19 mouse cellular contexts compared by ENCODE assay signal in the genomic region with DNA sequence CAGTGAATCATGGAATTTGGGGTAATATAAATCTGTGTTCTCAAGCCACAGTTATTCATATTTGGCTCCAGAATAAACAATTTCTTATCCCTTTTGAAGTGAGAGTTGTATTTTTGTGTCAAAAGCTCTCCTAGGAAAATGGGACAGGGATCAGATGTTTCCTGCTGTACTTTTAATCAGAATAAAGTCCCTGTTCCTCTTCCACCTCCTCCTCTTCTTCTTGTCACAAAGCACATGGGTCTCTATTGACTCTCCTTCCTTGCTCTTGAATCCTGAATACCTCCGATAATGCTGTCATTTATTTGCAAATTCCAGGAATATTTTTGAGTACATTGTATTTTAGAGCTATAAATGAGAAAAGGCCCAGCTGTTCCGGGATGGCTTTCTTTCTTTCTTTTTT.
A peak's percentile ranks its signal among the peaks of the same experiment; 100 is the strongest.
DNase-seq lines count a peak whose midpoint lies in the region; ATAC-seq lines count a peak whose summit lies in the region.
"Had no signal": no experiment of that assay in that cellular context is flagged by ENCODE, and none has a peak within 500 bp of the region (broad histone marks: within the 10 kb centered on the region; RNA-seq: fewer than 3 reads in every experiment).

No protein-coding gene starts in this region.

- no peaks in the 10 kb centered on the region for H3K4me1 ChIP-seq in kidney, embryonic 16.5 days (ENCODE audit: insufficient read depth, low read length)
- H3K4me1 ChIP-seq in lung, embryonic 15.5 days = no peaks in the 10 kb centered on the region
- H3K4me1 ChIP-seq: embryonic facial prominence, embryonic 13.5 days; forebrain, embryonic 12.5 days; heart, embryonic 10.5 days; hindbrain, embryonic 12.5 days had no signal

- no peak overlapping the region for H3K4me2 ChIP-seq in kidney, embryonic 16.5 days (replicated peaks; ENCODE audit: low read depth, low read length)
- H3K4me2 ChIP-seq in lung, embryonic 15.5 days = no peak overlapping the region
- H3K4me2 ChIP-seq: embryonic facial prominence, embryonic 13.5 days; forebrain, embryonic 12.5 days; hindbrain, embryonic 12.5 days had no signal

- peaks cover 7% of the 10 kb centered on the region for H3K9me3 ChIP-seq in kidney, embryonic 16.5 days (ENCODE audit: low read length)
- no peaks in the 10 kb centered on the region for H3K9me3 ChIP-seq in lung, embryonic 15.5 days
- H3K9me3 ChIP-seq: forebrain, embryonic 12.5 days had no signal

- WGBS in kidney, embryonic 16.5 days = 61% methylated on average over 2 of the region's 2 CpGs
- 27% methylated on average over 2 of the region's 2 CpGs for WGBS in lung, embryonic 15.5 days

- ATAC-seq in kidney, embryonic 16.5 days (ENCODE audit: low FRiP score, low TSS enrichment) = peak; percentile 70; the same call in 1 of the 2 replicates
- peak; percentile 46; the same call in 1 of the 2 replicates for ATAC-seq in lung, embryonic 15.5 days (ENCODE audit: borderline replicate concordance, extremely low read depth, low FRiP score, low TSS enrichment)
- ATAC-seq: forebrain, embryonic 16.5 days had no signal

- no peaks in the 10 kb centered on the region for H3K27me3 ChIP-seq in kidney, embryonic 16.5 days (ENCODE audit: insufficient read depth, low read length)
- H3K27me3 ChIP-seq in lung, embryonic 15.5 days = no peaks in the 10 kb centered on the region
- H3K27me3 ChIP-seq: embryonic facial prominence, embryonic 13.5 days; forebrain, embryonic 12.5 days; hindbrain, embryonic 12.5 days had no signal

- no peaks in the 10 kb centered on the region for H3K36me3 ChIP-seq in kidney, embryonic 16.5 days (ENCODE audit: insufficient read depth, low read length)
- no peaks in the 10 kb centered on the region for H3K36me3 ChIP-seq in lung, embryonic 15.5 days
- H3K36me3 ChIP-seq: embryonic facial prominence, embryonic 13.5 days; forebrain, embryonic 12.5 days; heart, embryonic 10.5 days; hindbrain, embryonic 12.5 days had no signal

- H3K27ac ChIP-seq in kidney, embryonic 16.5 days (ENCODE audit: low read length) = 0 out of 2 replicates have a peak overlapping the region, but pooled peaks have one; percentile 50
- no peak overlapping the region for H3K27ac ChIP-seq in lung, embryonic 15.5 days
- H3K27ac ChIP-seq: embryonic facial prominence, embryonic 13.5 days; forebrain, embryonic 12.5 days; heart, embryonic 10.5 days; hindbrain, embryonic 12.5 days had no signal

- no peak overlapping the region for H3K4me3 ChIP-seq in kidney, embryonic 16.5 days (ENCODE audit: low read length)
- H3K4me3 ChIP-seq in lung, embryonic 15.5 days = no peak overlapping the region
- H3K4me3 ChIP-seq: embryonic facial prominence, embryonic 13.5 days; forebrain, embryonic 12.5 days; heart, embryonic 10.5 days; hindbrain, embryonic 12.5 days had no signal

- H3K9ac ChIP-seq in kidney, embryonic 16.5 days (replicated peaks; ENCODE audit: low read length) = no peak overlapping the region
- no peak overlapping the region for H3K9ac ChIP-seq in lung, embryonic 15.5 days
- H3K9ac ChIP-seq: embryonic facial prominence, embryonic 13.5 days; forebrain, embryonic 12.5 days; hindbrain, embryonic 12.5 days had no signal

- DNase-seq in kidney, adult 18-20 months = no peak
- DNase-seq in lung, postnatal 4 days = no peak
- peak; percentile 61 for DNase-seq in Muller cell, postnatal 12 days (ENCODE audit: inconsistent ontology term)
- peak; percentile 6 for DNase-seq in brain, adult 2 months (ENCODE audit: low read depth, low spot score)
- DNase-seq: adrenal gland, postnatal 10 days; cerebellum, adult 11-12 months; cerebellum, adult 9-10 months; cerebellum, postnatal 25 days; gastrocnemius, postnatal 10 days; heart, adult 18-20 months; heart, postnatal 10 days; heart, postnatal 4 days had no signal

Comparison
In these comparisons a context has a peak if more than half of its experiments do, and no peak if none do; other contexts are left out.
1. DNase-seq: peak in Muller cell, postnatal 12 days (single experiment) and brain, adult 2 months (single experiment); none in kidney, adult 18-20 months (single experiment) and lung, postnatal 4 days (0 of 2).